Mouse (Mus musculus) thymus, adult 2 months (tissue): ENCODE results near the gene Dhx9. TPM values are rescaled to one million over a fixed set of nuclear protein-coding genes. Genes with fewer than 3 reads are reported as not detected.

ENCODE experiments used
- DNase-seq: peaks from one replicate; pipeline ENCODE4 v3.0.0; 2021
- H3K27ac ChIP-seq: fragments of 200-500 bp; 2 replicates; pipeline ENCODE4 v1.5.1; 2012; ENCODE audit warnings: low read length, control low read depth; ENCODE audit not compliant: control insufficient read depth, insufficient read depth
- H3K27me3 ChIP-seq: fragments of 200-500 bp; 2 replicates; pipeline ENCODE4 v1.6.1; 2012; ENCODE audit warnings: mild to moderate bottlenecking, low read length, moderate library complexity, mixed read lengths; ENCODE audit not compliant: control insufficient read depth, insufficient read depth
- H3K36me3 ChIP-seq: fragments of 200-500 bp; 2 replicates; pipeline ENCODE4 v1.6.1; 2012; ENCODE audit warnings: mild to moderate bottlenecking, low read length, moderate library complexity; ENCODE audit not compliant: control insufficient read depth, insufficient read depth
- H3K4me1 ChIP-seq: fragments of 200-500 bp; replicated peaks from 2 replicates; pipeline ENCODE4 v1.6.1; 2012; ENCODE audit warnings: low read length; ENCODE audit not compliant: control insufficient read depth, insufficient read depth
- H3K4me3 ChIP-seq: fragments of 200-500 bp; 2 replicates; pipeline ENCODE4 v1.5.1; 2012; ENCODE audit warnings: mild to moderate bottlenecking, low read length, control low read depth, moderate library complexity; ENCODE audit not compliant: control insufficient read depth, insufficient read depth
- CTCF ChIP-seq: fragments of 200-500 bp; IDR thresholded peaks from 2 replicates; pipeline ENCODE4 v1.5.1; 2012; ENCODE audit warnings: mild to moderate bottlenecking, control low read depth, low read length, moderate library complexity, borderline replicate concordance; ENCODE audit not compliant: control insufficient read depth, poor library complexity, insufficient read depth; ENCODE audit errors: extremely low read depth
- POLR2A ChIP-seq: fragments of 200-500 bp; IDR thresholded peaks from 2 replicates; pipeline ENCODE4 v1.6.1; 2012; ENCODE audit warnings: mild to moderate bottlenecking, low read length, control low read depth, moderate library complexity; ENCODE audit not compliant: control insufficient read depth, poor library complexity, insufficient read depth; ENCODE audit errors: extremely low read depth
- WGBS: fragments of 180-500 bp; shearing (Covaris S2); methylation state at CpG from one replicate; pipeline ENCODE4 v1.1.7; 2018; 5-methylcytosine and 5-hydroxymethylcytosine counted together
- polyA plus RNA-seq: library from polyadenylated mRNA; depleted of rRNA; stranded (reverse); fragments of >200 nt; gene quantifications from 2 replicates; pipeline ENCODE4 v1.2.3, GENCODE M21; 2012

Dhx9 gene
- polyA plus RNA-seq, 1 experiment: 34.7 TPM

DNA sequence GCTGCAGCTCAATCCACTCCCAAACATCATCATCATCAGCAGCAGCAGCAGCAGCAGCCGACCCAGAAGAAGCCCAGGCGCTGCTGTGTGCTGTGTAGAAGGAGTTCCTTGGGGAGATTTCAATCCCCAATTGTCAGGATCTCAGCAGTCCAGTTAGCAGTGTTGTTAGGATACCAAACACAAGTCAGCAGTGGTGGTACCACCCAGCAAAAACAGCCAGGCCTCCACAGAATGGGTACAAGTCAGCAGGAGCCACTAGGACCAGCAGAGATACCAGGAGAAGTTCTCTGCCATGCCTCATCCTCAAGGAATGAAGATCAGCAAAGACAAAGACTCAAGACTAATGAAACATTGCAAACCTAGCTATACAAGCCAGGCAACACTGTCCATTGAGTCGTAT is 45.8 kb downstream of the Dhx9 start:
- Histone ChIP-seq H3K4me1 (no peaks in the 10 kb centered on the region), H3K36me3 (no peaks in the 10 kb centered on the region), H3K27ac (no peak overlapping the region), H3K4me3 (no peak overlapping the region), H3K27me3 (no peaks in the 10 kb centered on the region)
- 95% methylated on average over 3 of the region's 3 CpGs for WGBS
- TF ChIP-seq POLR2A: no peak
- no peak for TF ChIP-seq CTCF
- DNase-seq: no peak

- no peaks in the 10 kb centered on the region for H3K27me3 ChIP-seq
- no peak overlapping the region for H3K27ac ChIP-seq
- TF ChIP-seq CTCF (no peak), POLR2A (no peak)
- DNase-seq: no peak
- H3K4me1 ChIP-seq: no peaks in the 10 kb centered on the region
- WGBS: 96% methylated on average over 4 of the region's 4 CpGs
- no peaks in the 10 kb centered on the region for H3K36me3 ChIP-seq
- H3K4me3 ChIP-seq: no peak overlapping the region
These were observed 46.7 kb downstream of the Dhx9 start for GRCm38 (mm10) chr1:153440752-153441151.

- TF ChIP-seq POLR2A (no peak), CTCF (no peak)
- H3K36me3 ChIP-seq: no peaks in the 10 kb centered on the region
- no peak overlapping the region for H3K4me3 ChIP-seq
- H3K27ac ChIP-seq: no peak overlapping the region
- DNase-seq: no peak
- WGBS: 97% methylated on average over 11 of the region's 11 CpGs
- no peaks in the 10 kb centered on the region for H3K4me1 ChIP-seq
- no peaks in the 10 kb centered on the region for H3K27me3 ChIP-seq
These were observed 49.9 kb downstream of the Dhx9 start for GRCm38 (mm10) chr1:153437536-153437935.

DNA sequence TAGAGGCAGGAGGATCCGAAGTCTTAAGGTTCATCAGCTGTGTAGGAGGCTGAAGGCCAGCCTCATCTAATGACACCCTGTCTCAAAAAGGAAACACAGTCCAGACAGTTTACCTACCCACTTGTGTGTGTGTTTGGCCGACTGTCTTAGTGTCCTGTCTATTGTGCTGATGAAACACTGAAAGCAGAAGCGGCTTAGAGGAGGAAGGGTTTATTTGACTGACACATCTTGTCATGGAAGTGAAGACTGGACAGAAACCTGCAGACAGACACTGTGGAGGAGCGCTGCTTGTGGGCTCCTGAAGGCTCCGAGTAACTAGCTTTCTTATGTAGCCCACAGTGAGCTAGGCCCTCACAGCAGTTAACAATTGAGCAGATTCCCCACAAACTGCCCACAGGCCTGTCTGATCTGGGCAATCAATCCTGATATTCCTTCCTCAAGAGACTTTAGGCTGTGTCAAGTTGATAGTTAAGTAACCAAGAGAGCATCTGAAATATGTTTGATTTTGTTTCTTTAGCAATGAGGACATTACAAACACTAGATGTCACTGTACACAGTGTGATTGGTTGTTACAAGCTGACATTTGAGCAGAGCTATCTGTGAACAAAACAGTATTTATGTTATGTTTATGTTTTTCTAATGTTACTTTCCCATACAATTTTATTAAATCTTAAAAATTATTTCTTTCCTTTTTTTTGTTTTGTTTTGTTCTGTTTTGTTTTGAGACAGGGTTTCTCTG is 53.4 kb downstream of the Dhx9 start:
- Histone ChIP-seq H3K36me3 (no peaks in the 10 kb centered on the region), H3K27ac (no peak overlapping the region), H3K4me3 (no peak overlapping the region), H3K4me1 (peaks cover 6% of the 10 kb centered on the region), H3K27me3 (no peaks in the 10 kb centered on the region)
- no peak for DNase-seq
- no peak for TF ChIP-seq CTCF
- no peak for TF ChIP-seq POLR2A
- WGBS: 93% methylated on average over 5 of the region's 5 CpGs

- TF ChIP-seq CTCF (no peak), POLR2A (no peak)
- no peaks in the 10 kb centered on the region for H3K36me3 ChIP-seq
- 96% methylated on average over 2 of the region's 2 CpGs for WGBS
These were observed 55.1 kb downstream of the Dhx9 start for GRCm38 (mm10) chr1:153432329-153432728.

GRCm38 (mm10) chr1:153431701-153432100 is 55.8 kb downstream of the Dhx9 start:
- no peaks in the 10 kb centered on the region for H3K36me3 ChIP-seq
- H3K4me3 ChIP-seq: no peak overlapping the region
- whole genome bisulfite sequencing: 16% methylated on average over 10 of the region's 10 CpGs
- H3K27me3 ChIP-seq: no peaks in the 10 kb centered on the region
- H3K27ac ChIP-seq: no peak overlapping the region
- TF ChIP-seq POLR2A (no peak), CTCF (no peak)
- peak; percentile 22 for DNase-seq
- H3K4me1 ChIP-seq: peaks cover 12% of the 10 kb centered on the region

More at GRCm38 (mm10) chr1:153432329-153432728, 55.1 kb downstream of the Dhx9 start:
- DNase-seq: no peak
- Histone ChIP-seq H3K27ac (no peak overlapping the region), H3K27me3 (no peaks in the 10 kb centered on the region), H3K4me1 (peaks cover 6% of the 10 kb centered on the region), H3K4me3 (no peak overlapping the region)
